Comparison of ENCODE assay signal across 17 mouse cellular contexts in the genomic region with DNA sequence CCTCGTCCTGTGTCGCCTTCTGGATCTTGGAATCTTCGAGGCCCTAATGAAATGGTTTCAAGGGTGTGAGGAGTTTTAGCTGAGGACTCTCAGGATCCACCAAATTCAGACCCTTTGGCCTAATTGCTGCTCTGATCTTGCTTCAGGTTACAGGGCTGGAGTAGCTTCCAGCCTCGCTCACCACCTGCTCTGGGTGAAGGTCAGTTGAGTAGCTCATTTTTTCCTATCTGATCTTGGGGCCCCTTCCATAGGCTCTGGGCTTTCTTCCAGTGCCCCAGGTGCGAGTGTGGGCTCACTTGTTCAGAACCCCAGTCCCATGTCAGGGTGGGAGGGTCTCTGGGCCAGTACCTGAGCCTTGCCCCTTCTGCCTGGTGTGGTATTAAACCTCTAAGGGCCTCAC. TPM values are rescaled to one million over a fixed set of nuclear protein-coding genes. Genes with fewer than 3 reads are reported as not detected.
DNase-seq lines count a peak whose midpoint lies in the region; ATAC-seq and TF ChIP-seq lines count a peak whose summit lies in the region.
"Had no signal": no experiment of that assay in that cellular context is flagged by ENCODE, and none has a peak within 500 bp of the region (broad histone marks: within the 10 kb centered on the region; RNA-seq: fewer than 3 reads in every experiment).

No protein-coding gene starts in this region.

- H3K36me3 ChIP-seq in heart, embryonic 14.5 days (ENCODE audit: control insufficient read depth, insufficient read depth, low read length), result no peaks in the 10 kb centered on the region
- no peaks in the 10 kb centered on the region for H3K36me3 ChIP-seq in heart, adult 2 months (ENCODE audit: control insufficient read depth, insufficient read depth, low read length)
- H3K36me3 ChIP-seq in liver, embryonic 15.5 days (replicated peaks), result no peaks in the 10 kb centered on the region
- H3K36me3 ChIP-seq in liver, postnatal 0 days (replicated peaks; ENCODE audit: insufficient read depth, low read length), result no peaks in the 10 kb centered on the region
- no peaks in the 10 kb centered on the region for H3K36me3 ChIP-seq in embryonic facial prominence, embryonic 10.5 days (replicated peaks)
- H3K36me3 ChIP-seq in stomach, embryonic 14.5 days (ENCODE audit: control insufficient read depth, insufficient read depth, low read length), result no peaks in the 10 kb centered on the region
- H3K36me3 ChIP-seq: embryonic facial prominence, embryonic 13.5 days had no signal

- peaks cover 61 to 81% of the 10 kb centered on the region in 2 experiments for H3K4me1 ChIP-seq in heart, embryonic 14.5 days (ENCODE audit: control insufficient read depth in 2 of 2, insufficient read depth in 2 of 2, low read length in 2 of 2)
- H3K4me1 ChIP-seq in heart, adult 2 months (ENCODE audit: control insufficient read depth, insufficient read depth, low read length), result no peaks in the 10 kb centered on the region
- H3K4me1 ChIP-seq in liver, embryonic 15.5 days (replicated peaks), result peaks cover 73% of the 10 kb centered on the region
- H3K4me1 ChIP-seq in liver, postnatal 0 days (ENCODE audit: insufficient read depth), result peaks cover 50% of the 10 kb centered on the region
- peaks cover 35% of the 10 kb centered on the region for H3K4me1 ChIP-seq in embryonic facial prominence, embryonic 10.5 days
- peaks cover 41% of the 10 kb centered on the region for H3K4me1 ChIP-seq in stomach, embryonic 14.5 days (ENCODE audit: control insufficient read depth, insufficient read depth, low read length)

- H3K9ac ChIP-seq in heart, embryonic 14.5 days (ENCODE audit: low read length), result peak overlapping the region; percentile 13; the same call in 1 of the 2 replicates
- no peak overlapping the region for H3K9ac ChIP-seq in heart, adult 2 months (ENCODE audit: low read depth, low read length)
- H3K9ac ChIP-seq in liver, embryonic 15.5 days, result no peak overlapping the region
- H3K9ac ChIP-seq in liver, postnatal 0 days (replicated peaks), result no peak overlapping the region; the same call in 1 of the 2 replicates
- H3K9ac ChIP-seq in stomach, embryonic 14.5 days (replicated peaks; ENCODE audit: low read depth, low read length), result 0 out of 2 replicates have a peak overlapping the region, but pooled peaks have one; percentile 6
- H3K9ac ChIP-seq: embryonic facial prominence, embryonic 13.5 days had no signal

- peak overlapping the region; percentile 86 to 88 for H3K27ac ChIP-seq in heart, embryonic 14.5 days (replicated peaks in 1 of 2; ENCODE audit: control insufficient read depth in 1 of 2, insufficient read depth in 1 of 2, low read depth in 2 of 2, low read length in 2 of 2)
- H3K27ac ChIP-seq in heart, adult 2 months, result no peak overlapping the region
- peak overlapping the region; percentile 53; the same call in 1 of the 2 replicates for H3K27ac ChIP-seq in liver, embryonic 15.5 days (replicated peaks)
- no peak overlapping the region for H3K27ac ChIP-seq in liver, postnatal 0 days (ENCODE audit: low read depth)
- peak overlapping the region; percentile 27; the same call in 1 of the 2 replicates for H3K27ac ChIP-seq in embryonic facial prominence, embryonic 10.5 days (replicated peaks)
- peak overlapping the region; percentile 27; the same call in 1 of the 2 replicates for H3K27ac ChIP-seq in stomach, embryonic 14.5 days (ENCODE audit: low read length)
- H3K27ac ChIP-seq in layer of hippocampus, adult 2 months, result no peak overlapping the region
- H3K27ac ChIP-seq: embryonic facial prominence, embryonic 13.5 days had no signal

- no peaks in the 10 kb centered on the region for H3K27me3 ChIP-seq in heart, embryonic 14.5 days (ENCODE audit: control insufficient read depth, insufficient read depth, low read length)
- H3K27me3 ChIP-seq in heart, adult 2 months (ENCODE audit: control insufficient read depth, insufficient read depth, low read length), result no peaks in the 10 kb centered on the region
- no peaks in the 10 kb centered on the region for H3K27me3 ChIP-seq in liver, embryonic 15.5 days
- no peaks in the 10 kb centered on the region for H3K27me3 ChIP-seq in liver, postnatal 0 days (ENCODE audit: insufficient read depth, low read length)
- no peaks in the 10 kb centered on the region for H3K27me3 ChIP-seq in embryonic facial prominence, embryonic 10.5 days (replicated peaks; ENCODE audit: low read depth, poor library complexity, severe bottlenecking)
- H3K27me3 ChIP-seq in stomach, embryonic 14.5 days (ENCODE audit: control insufficient read depth, insufficient read depth, low read length), result no peaks in the 10 kb centered on the region
- H3K27me3 ChIP-seq: embryonic facial prominence, embryonic 13.5 days had no signal

- WGBS in heart, embryonic 14.5 days, result 59% methylated on average over 5 of the region's 5 CpGs
- WGBS in heart, adult 2 months, result 89% methylated on average over 5 of the region's 5 CpGs
- 57% methylated on average over 5 of the region's 5 CpGs for WGBS in liver, embryonic 15.5 days (ENCODE audit: insufficient replicate concordance)
- WGBS in liver, postnatal 0 days (ENCODE audit: insufficient replicate concordance), result 71% methylated on average over 5 of the region's 5 CpGs
- 66% methylated on average over 5 of the region's 5 CpGs for WGBS in embryonic facial prominence, embryonic 10.5 days
- 71% methylated on average over 5 of the region's 5 CpGs for WGBS in stomach, embryonic 14.5 days

- no peaks in the 10 kb centered on the region for H3K79me2 ChIP-seq in heart, adult 2 months (replicated peaks; ENCODE audit: control insufficient read depth, insufficient read depth, low read length)

- no peak overlapping the region for H3K4me2 ChIP-seq in heart, embryonic 14.5 days (ENCODE audit: low read length)
- no peak overlapping the region for H3K4me2 ChIP-seq in liver, embryonic 15.5 days
- no peak overlapping the region for H3K4me2 ChIP-seq in liver, postnatal 0 days (ENCODE audit: low read depth, low read length)
- 0 out of 2 replicates have a peak overlapping the region, but pooled peaks have one; percentile 1 for H3K4me2 ChIP-seq in stomach, embryonic 14.5 days (replicated peaks; ENCODE audit: low read depth, low read length)
- H3K4me2 ChIP-seq: embryonic facial prominence, embryonic 13.5 days had no signal

- H3K4me3 ChIP-seq in heart, embryonic 14.5 days (ENCODE audit: control insufficient read depth in 1 of 2, insufficient read depth in 1 of 2, low read depth in 1 of 2, low read length in 2 of 2), result no peak overlapping the region
- no peak overlapping the region for H3K4me3 ChIP-seq in heart, adult 2 months
- no peak overlapping the region for H3K4me3 ChIP-seq in liver, embryonic 15.5 days (replicated peaks)
- H3K4me3 ChIP-seq in liver, postnatal 0 days (ENCODE audit: low read depth, low read length), result no peak overlapping the region
- no peak overlapping the region for H3K4me3 ChIP-seq in embryonic facial prominence, embryonic 10.5 days
- H3K4me3 ChIP-seq in stomach, embryonic 14.5 days (ENCODE audit: low read depth, low read length), result no peak overlapping the region
- H3K4me3 ChIP-seq in layer of hippocampus, adult 2 months, result no peak overlapping the region
- H3K4me3 ChIP-seq: embryonic facial prominence, embryonic 13.5 days had no signal

- no peak for TF ChIP-seq CTCF in heart, adult 2 months (IDR thresholded peaks at IDR 0.05)
- TF ChIP-seq CTCF in liver, postnatal 0 days (IDR thresholded peaks at IDR 0.05; ENCODE audit: low read depth), result no peak
- TF ChIP-seq CTCF in layer of hippocampus, adult 2 months (conservative IDR thresholded peaks at IDR 0.05), result no peak

- no peak for ATAC-seq in heart, embryonic 14.5 days (ENCODE audit: insufficient number of reproducible peaks, insufficient read depth, low FRiP score, low read depth)
- ATAC-seq in liver, embryonic 15.5 days (ENCODE audit: insufficient read depth), result no peak
- ATAC-seq in liver, postnatal 0 days, result no peak
- ATAC-seq in stomach, embryonic 14.5 days (ENCODE audit: insufficient number of reproducible peaks, insufficient read depth, low FRiP score, low read depth), result no peak

- no peak for TF ChIP-seq EP300 in heart, adult 2 months (IDR thresholded peaks at IDR 0.05; ENCODE audit: insufficient read depth, low read depth, low read length)
- no peak for TF ChIP-seq EP300 in liver, postnatal 0 days (IDR thresholded peaks at IDR 0.05; ENCODE audit: low read depth)

- H3K9me3 ChIP-seq in heart, embryonic 14.5 days (ENCODE audit: control insufficient read depth, low read length), result no peaks in the 10 kb centered on the region
- H3K9me3 ChIP-seq in liver, embryonic 15.5 days (replicated peaks), result no peaks in the 10 kb centered on the region
- no peaks in the 10 kb centered on the region for H3K9me3 ChIP-seq in liver, postnatal 0 days (ENCODE audit: low read length)
- H3K9me3 ChIP-seq in embryonic facial prominence, embryonic 10.5 days, result no peaks in the 10 kb centered on the region
- no peaks in the 10 kb centered on the region for H3K9me3 ChIP-seq in stomach, embryonic 14.5 days (ENCODE audit: control insufficient read depth, low read depth, low read length)
- H3K9me3 ChIP-seq: embryonic facial prominence, embryonic 13.5 days had no signal

- DNase-seq in heart, adult 2 months, result no peak
- no peak for DNase-seq in liver, postnatal 0 days
- DNase-seq in embryonic facial prominence, embryonic 10.5 days (ENCODE audit: low spot score), result no peak
- DNase-seq in layer of hippocampus, adult 2 months (ENCODE audit: low spot score in 2 of 2), result no peak
- DNase-seq in thymus, postnatal 25 days, result no peak
- DNase-seq: cerebellum, adult 11 months; retina, postnatal 1 day; spleen, adult 18-20 months had no signal

- intact Hi-C loops in heart, adult 2 months (cut with DNase I), result no loop called here

- TF ChIP-seq POLR2A in heart, adult 2 months (IDR thresholded peaks at IDR 0.05; ENCODE audit: insufficient read depth, low read depth, low read length), result no peak

RNA-seq across cellular contexts. Expression of a gene that starts 12.3 kb away (rescaled TPM):
- polyA plus RNA-seq in heart, embryonic 14.5 days (2014; fragmentation: Nextera tagmentation; extraction: Ambion mirVana), result 0.72 and 0.92 TPM in 2 replicates
- not detected for total RNA-seq in heart, adult 2 months (2021)
- polyA plus RNA-seq in heart, adult 2 months (2012; rRNA removed), result 0.44 and 0.76 TPM in 2 replicates
- polyA plus RNA-seq in liver, embryonic 15.5 days (2015; fragmentation: Nextera tagmentation; extraction: Ambion mirVana), result 1.4 and 1.7 TPM in 2 replicates
- 7.5 and 7.8 TPM in 2 replicates for polyA plus RNA-seq in liver, postnatal 0 days (2015; fragmentation: Nextera tagmentation; extraction: Ambion mirVana)
- 0.25 TPM in 1 of 2 replicates, not detected in the other for polyA plus RNA-seq in embryonic facial prominence, embryonic 10.5 days (2016; fragmentation: Nextera tagmentation; extraction: Ambion mirVana)
- polyA plus RNA-seq in stomach, embryonic 14.5 days (2014; fragmentation: Nextera tagmentation; extraction: Ambion mirVana), result 0.31 and 0.58 TPM in 2 replicates
- not detected for total RNA-seq in layer of hippocampus, adult 2 months (2021)
- total RNA-seq: left cerebral cortex, postnatal 10 days; megakaryocyte, adult 5-6 weeks; monocyte, adult 5-6 weeks had no signal
- polyA plus RNA-seq: C2C12 had no signal

RNA-seq across cellular contexts. Expression of a gene that starts 13.0 kb away (rescaled TPM):
- polyA plus RNA-seq in heart, embryonic 14.5 days (2014; fragmentation: Nextera tagmentation; extraction: Ambion mirVana), result 0.47 and 0.76 TPM in 2 replicates
- total RNA-seq in heart, adult 2 months (2021), result 1 to 10 TPM; 1.2 to 1.4 TPM
- polyA plus RNA-seq in heart, adult 2 months (2012; rRNA removed), result 0.64 and 1.00 TPM in 2 replicates
- polyA plus RNA-seq in liver, embryonic 15.5 days (2015; fragmentation: Nextera tagmentation; extraction: Ambion mirVana), result 0.51 and 0.62 TPM in 2 replicates
- 1.0 and 1.6 TPM in 2 replicates for polyA plus RNA-seq in liver, postnatal 0 days (2015; fragmentation: Nextera tagmentation; extraction: Ambion mirVana)
- 0.27 and 0.36 TPM in 2 replicates for polyA plus RNA-seq in embryonic facial prominence, embryonic 10.5 days (2016; fragmentation: Nextera tagmentation; extraction: Ambion mirVana)
- polyA plus RNA-seq in stomach, embryonic 14.5 days (2014; fragmentation: Nextera tagmentation; extraction: Ambion mirVana), result 4.7 and 4.8 TPM in 2 replicates
- under 1 TPM; 0.44 to 0.74 TPM for total RNA-seq in layer of hippocampus, adult 2 months (2021)
- total RNA-seq: monocyte, adult 5-6 weeks had no signal
- polyA plus RNA-seq: neural tube, embryonic 14.5 days had no signal

RNA-seq across cellular contexts. Expression of a gene that starts 49.0 kb away (rescaled TPM):
- polyA plus RNA-seq in heart, embryonic 14.5 days (2014; fragmentation: Nextera tagmentation; extraction: Ambion mirVana), result 2.4 and 2.9 TPM in 2 replicates
- total RNA-seq in heart, adult 2 months (2021), result under 1 TPM; 0.34 to 0.39 TPM
- 0.55 and 0.61 TPM in 2 replicates for polyA plus RNA-seq in heart, adult 2 months (2012; rRNA removed)
- polyA plus RNA-seq in liver, embryonic 15.5 days (2015; fragmentation: Nextera tagmentation; extraction: Ambion mirVana), result 0.90 and 1.2 TPM in 2 replicates
- 1.5 TPM in 2 replicates for polyA plus RNA-seq in liver, postnatal 0 days (2015; fragmentation: Nextera tagmentation; extraction: Ambion mirVana)
- polyA plus RNA-seq in embryonic facial prominence, embryonic 10.5 days (2016; fragmentation: Nextera tagmentation; extraction: Ambion mirVana), result 0.41 and 0.81 TPM in 2 replicates
- 2.7 and 6.0 TPM in 2 replicates for polyA plus RNA-seq in stomach, embryonic 14.5 days (2014; fragmentation: Nextera tagmentation; extraction: Ambion mirVana)
- under 1 TPM; 0.44 to 0.71 TPM for total RNA-seq in layer of hippocampus, adult 2 months (2021)
- total RNA-seq: left cerebral cortex, postnatal 10 days had no signal

RNA-seq across cellular contexts. Expression of a gene that starts 52.7 kb away (rescaled TPM):
- 16.2 and 16.8 TPM in 2 replicates for polyA plus RNA-seq in heart, embryonic 14.5 days (2014; fragmentation: Nextera tagmentation; extraction: Ambion mirVana)
- 10 to 100 TPM; 10.8 to 12.5 TPM for total RNA-seq in heart, adult 2 months (2021)
- polyA plus RNA-seq in heart, adult 2 months (2012; rRNA removed), result 14.2 and 21.0 TPM in 2 replicates
- 14.7 and 15.2 TPM in 2 replicates for polyA plus RNA-seq in liver, embryonic 15.5 days (2015; fragmentation: Nextera tagmentation; extraction: Ambion mirVana)
- 6.5 and 8.1 TPM in 2 replicates for polyA plus RNA-seq in liver, postnatal 0 days (2015; fragmentation: Nextera tagmentation; extraction: Ambion mirVana)
- polyA plus RNA-seq in embryonic facial prominence, embryonic 10.5 days (2016; fragmentation: Nextera tagmentation; extraction: Ambion mirVana), result 32.0 and 35.3 TPM in 2 replicates
- 24.5 and 27.3 TPM in 2 replicates for polyA plus RNA-seq in stomach, embryonic 14.5 days (2014; fragmentation: Nextera tagmentation; extraction: Ambion mirVana)
- total RNA-seq in layer of hippocampus, adult 2 months (2021), result 10 to 100 TPM; 20.5 to 26.2 TPM

RNA-seq across cellular contexts. Expression of a gene that starts 55.4 kb away (rescaled TPM):
- polyA plus RNA-seq in heart, embryonic 14.5 days (2014; fragmentation: Nextera tagmentation; extraction: Ambion mirVana), result 466 and 469 TPM in 2 replicates
- total RNA-seq in heart, adult 2 months (2021), result 10 to 100 TPM; 75.9 to 83.7 TPM
- polyA plus RNA-seq in heart, adult 2 months (2012; rRNA removed), result 75.1 and 77.5 TPM in 2 replicates
- polyA plus RNA-seq in liver, embryonic 15.5 days (2015; fragmentation: Nextera tagmentation; extraction: Ambion mirVana), result 422 and 473 TPM in 2 replicates
- 249 and 250 TPM in 2 replicates for polyA plus RNA-seq in liver, postnatal 0 days (2015; fragmentation: Nextera tagmentation; extraction: Ambion mirVana)
- polyA plus RNA-seq in embryonic facial prominence, embryonic 10.5 days (2016; fragmentation: Nextera tagmentation; extraction: Ambion mirVana), result 325 and 335 TPM in 2 replicates
- polyA plus RNA-seq in stomach, embryonic 14.5 days (2014; fragmentation: Nextera tagmentation; extraction: Ambion mirVana), result 425 and 428 TPM in 2 replicates
- 10 to 100 TPM; 33.9 to 41.8 TPM for total RNA-seq in layer of hippocampus, adult 2 months (2021)

Comparison
In these comparisons a context has a peak if more than half of its experiments do, and no peak if none do; other contexts are left out.
1. H3K27ac ChIP-seq: peak in heart, embryonic 14.5 days (2 of 2), liver, embryonic 15.5 days (single experiment), embryonic facial prominence, embryonic 10.5 days (single experiment) and stomach, embryonic 14.5 days (single experiment); none in heart, adult 2 months (single experiment), liver, postnatal 0 days (single experiment) and layer of hippocampus, adult 2 months (single experiment).
2. H3K9ac ChIP-seq: peak in heart, embryonic 14.5 days (single experiment) and stomach, embryonic 14.5 days (single experiment); none in heart, adult 2 months (single experiment), liver, embryonic 15.5 days (single experiment) and liver, postnatal 0 days (single experiment).